Mouse (Mus musculus) stomach, postnatal 0 days (tissue): ENCODE measurements at regions not wholly inside any gene's neighbourhood (a gene's known extent, or its start where the extent isn't known, plus 50 kb on each side); places are given as distances from the start of the nearest gene placed in this dataset.
A peak's percentile ranks its signal among the peaks of the same experiment; 100 is the strongest.
"Not testable (repeated sequence)": the region's sequence is repeated elsewhere in the genome, so short reads cannot be mapped to it uniquely, and the experiment has no call there.

Source experiments
- ATAC-seq: fragments of 200-750 bp; cut with Nextera tagmentation; 2 replicates; pipeline ENCODE4 v1.8.0; 2017; ENCODE audit not compliant: low FRiP score, low TSS enrichment
- DNase-seq: peaks from one replicate; pipeline ENCODE4 v3.0.0-alpha.2; 2016; ENCODE audit warnings: low spot score
- H3K27ac ChIP-seq: fragments of 300-500 bp; sonication (generic); replicated peaks from 2 replicates; pipeline ENCODE4 v1.5.1; 2014; ENCODE audit warnings: mild to moderate bottlenecking, control low read depth
- H3K27me3 ChIP-seq: fragments of 300-500 bp; sonication (generic); 2 replicates; pipeline ENCODE4 v1.6.1; 2014; ENCODE audit warnings: low read length; ENCODE audit not compliant: control insufficient read depth, insufficient read depth
- H3K36me3 ChIP-seq: fragments of 300-500 bp; sonication (generic); 2 replicates; pipeline ENCODE4 v1.6.1; 2014; ENCODE audit warnings: low read length, mixed read lengths; ENCODE audit not compliant: control insufficient read depth, insufficient read depth
- H3K4me1 ChIP-seq: fragments of 300-500 bp; sonication (generic); replicated peaks from 2 replicates; pipeline ENCODE4 v1.6.1; 2014; ENCODE audit warnings: antibody characterized with exemption; ENCODE audit not compliant: control insufficient read depth, insufficient read depth
- H3K4me2 ChIP-seq: fragments of 300-500 bp; sonication (generic); replicated peaks from 2 replicates; pipeline ENCODE4 v1.6.1; 2014; ENCODE audit warnings: low read depth, mild to moderate bottlenecking, control low read depth, moderate library complexity
- H3K4me3 ChIP-seq: fragments of 300-500 bp; sonication (generic); 2 replicates; pipeline ENCODE4 v1.5.1; 2014; ENCODE audit warnings: low read depth, low read length, control low read depth
- H3K9ac ChIP-seq: fragments of 300-500 bp; sonication (generic); 2 replicates; pipeline ENCODE4 v1.6.1; 2014; ENCODE audit warnings: mild to moderate bottlenecking, low read length, control low read depth, mixed read lengths
- H3K9me3 ChIP-seq: fragments of 300-500 bp; sonication (generic); 2 replicates; pipeline ENCODE4 v1.6.1; 2016; ENCODE audit warnings: low read length; ENCODE audit not compliant: control insufficient read depth
- CTCF ChIP-seq: IDR thresholded peaks from 2 replicates; pipeline ENCODE4 v1.5.1; 2016; ENCODE audit warnings: antibody characterized with exemption, low read depth, mild to moderate bottlenecking, moderate library complexity
- WGBS: fragments of 180-500 bp; shearing (Covaris S2); extraction: QIAGEN DNeasy Blood & Tissue Kit; methylation state at CpG from one replicate; pipeline ENCODE4 v1.1.7; 2014; 5-methylcytosine and 5-hydroxymethylcytosine counted together

DNA sequence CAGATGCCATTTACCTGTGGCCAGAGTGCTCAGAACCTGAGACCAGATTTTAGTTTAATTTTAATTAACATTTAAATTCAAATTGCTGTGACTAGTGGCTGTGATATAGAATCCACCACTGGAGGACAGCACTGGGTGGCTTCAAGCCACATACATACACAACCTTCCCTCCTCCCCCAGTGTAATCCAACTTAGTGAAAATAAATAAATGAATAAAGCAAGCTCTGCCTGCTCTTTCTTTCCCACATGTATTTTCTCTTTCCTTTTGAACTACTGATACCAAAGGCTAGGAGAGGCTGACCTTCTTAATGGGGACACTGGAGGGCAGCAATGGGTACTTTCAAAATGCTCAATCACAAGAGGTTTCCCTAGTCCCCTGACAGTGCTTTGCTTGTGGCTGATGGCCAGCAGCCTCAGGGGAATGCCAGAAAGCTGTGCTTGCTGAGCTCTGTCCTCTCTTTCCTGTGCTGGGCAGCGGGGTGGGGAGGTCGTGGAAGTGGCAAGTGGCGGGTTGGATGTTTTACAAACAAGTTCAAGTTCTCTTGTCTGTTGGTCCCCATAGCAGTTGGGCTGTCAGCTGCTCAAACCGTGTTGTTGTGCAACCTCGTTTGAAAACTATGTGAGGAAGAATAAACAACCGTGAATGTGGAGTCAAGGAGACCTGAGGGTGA, 112.4 kb downstream of the Gm31371 start:
- not testable (repeated sequence) for H3K27me3 ChIP-seq, H3K9me3 ChIP-seq, H3K4me3 ChIP-seq, H3K4me1 ChIP-seq, ATAC-seq, H3K27ac ChIP-seq, DNase-seq, H3K4me2 ChIP-seq, H3K9ac ChIP-seq, H3K36me3 ChIP-seq
- 71% methylated on average over 6 of the region's 6 CpGs for WGBS
- peak; percentile 26 for TF ChIP-seq CTCF

DNA sequence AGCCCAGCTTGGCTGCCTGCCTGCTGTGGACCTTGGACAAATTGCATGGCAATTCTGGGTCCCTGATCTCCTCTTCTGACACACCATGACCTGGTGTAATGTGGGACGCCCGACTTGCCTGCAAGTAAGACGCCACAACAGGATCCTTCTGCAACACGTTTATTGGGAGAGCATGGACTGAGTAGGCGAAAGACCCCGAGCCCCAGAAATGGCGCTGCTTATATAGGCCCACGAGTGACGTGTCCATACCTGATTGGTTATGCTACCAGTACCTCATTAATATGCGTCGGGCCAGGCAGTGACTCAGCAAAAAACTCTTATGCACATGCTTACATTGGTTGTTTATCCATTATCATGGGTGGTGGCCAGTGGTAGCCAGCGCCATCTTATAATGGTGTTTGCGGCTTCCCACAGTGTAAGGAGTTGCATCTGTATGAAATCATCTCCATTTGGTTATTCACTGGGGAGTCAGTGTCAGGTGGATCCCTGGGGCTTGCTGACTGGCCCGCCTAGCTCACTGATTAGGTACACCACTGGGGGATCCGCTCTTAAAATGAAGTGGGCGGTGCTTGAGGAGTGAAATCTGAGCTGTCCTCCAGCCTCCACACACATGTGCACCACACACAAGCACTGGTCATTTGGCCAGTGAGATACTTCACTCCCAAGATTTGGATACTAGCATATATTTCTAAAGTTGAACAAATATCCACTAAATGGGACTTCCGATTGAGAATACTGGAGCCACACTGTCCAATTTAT, 113.1 kb downstream of the Gm31371 start:
- WGBS: 90% methylated on average over 15 of the region's 17 CpGs
- not testable (repeated sequence) for DNase-seq

DNA sequence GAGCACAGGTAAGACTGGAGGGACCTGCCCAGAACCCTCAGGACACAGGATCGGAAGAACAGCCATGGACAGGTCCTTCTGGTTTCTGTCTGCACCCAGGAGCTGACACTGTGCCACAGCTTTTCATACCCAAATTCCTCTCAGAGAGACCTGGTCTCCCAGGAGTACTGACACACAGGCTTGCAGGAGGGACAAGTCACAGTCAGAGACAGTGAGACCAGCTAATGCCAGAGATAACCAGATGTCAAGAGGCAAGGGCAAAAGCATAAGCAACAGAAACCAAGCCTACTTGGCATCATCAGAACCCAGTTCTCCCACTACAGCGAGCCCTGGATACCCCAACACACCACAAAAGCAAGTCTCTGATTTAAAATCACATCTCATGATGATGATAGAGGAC, 122.3 kb downstream of the Gm31371 start:
- H3K27me3 ChIP-seq, H3K9ac ChIP-seq, H3K36me3 ChIP-seq, ATAC-seq, H3K9me3 ChIP-seq, H3K4me1 ChIP-seq, DNase-seq, H3K27ac ChIP-seq, H3K4me2 ChIP-seq, H3K4me3 ChIP-seq: not testable (repeated sequence)
- no CpG with 5 or more reads among the region's 2 CpGs for WGBS

More for the DNA sequence above, 113.1 kb downstream of the Gm31371 start:
- not testable (repeated sequence) for H3K4me1 ChIP-seq, H3K4me3 ChIP-seq, H3K36me3 ChIP-seq, H3K27me3 ChIP-seq, ATAC-seq, H3K4me2 ChIP-seq, H3K9ac ChIP-seq, H3K27ac ChIP-seq, H3K9me3 ChIP-seq

DNA sequence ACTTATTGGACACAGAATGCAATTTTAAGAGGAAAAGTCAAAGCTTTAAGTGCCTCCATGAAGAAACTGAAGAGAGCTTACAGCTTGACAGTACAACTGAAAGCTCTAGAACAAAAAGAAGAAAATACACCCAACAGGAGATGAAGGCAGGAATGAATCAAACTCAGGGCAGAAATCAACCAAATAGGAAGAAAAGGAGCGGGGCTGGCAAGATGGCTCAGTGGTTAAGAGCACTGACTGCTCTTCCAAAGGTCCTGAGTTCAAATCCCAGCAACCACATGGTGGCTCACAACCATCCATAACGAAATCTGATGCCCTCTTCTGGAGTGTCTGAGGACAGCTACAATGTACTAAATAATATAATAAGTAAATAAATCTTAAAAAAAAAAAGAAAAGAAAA, 124.8 kb downstream of the Gm31371 start:
- not testable (repeated sequence) for H3K36me3 ChIP-seq, H3K27ac ChIP-seq, H3K4me3 ChIP-seq, H3K27me3 ChIP-seq, H3K9ac ChIP-seq, ATAC-seq, H3K4me1 ChIP-seq, H3K9me3 ChIP-seq, DNase-seq, H3K4me2 ChIP-seq
- 76% methylated on average over 1 of the region's 2 CpGs for WGBS

DNA sequence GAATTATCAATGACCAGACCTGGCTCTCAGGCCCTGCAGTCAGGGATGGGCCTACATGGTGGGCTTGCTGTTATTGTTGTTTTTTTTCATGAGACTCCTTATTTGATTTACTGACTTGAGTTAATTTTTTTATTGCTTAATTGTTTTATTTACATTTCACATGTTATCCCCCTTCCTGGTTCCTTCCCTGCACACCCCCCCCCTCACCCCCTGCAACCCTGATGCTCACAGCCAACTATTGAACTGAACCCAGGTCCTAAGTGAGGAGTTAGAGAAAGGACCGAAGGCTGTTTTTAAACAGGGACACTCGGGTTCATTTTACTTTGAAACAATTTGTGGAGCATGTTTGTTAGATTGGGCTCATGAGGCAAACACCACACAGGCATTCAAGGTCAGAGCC, 126.9 kb downstream of the Gm31371 start:
- H3K4me2 ChIP-seq: not testable (repeated sequence)

DNA sequence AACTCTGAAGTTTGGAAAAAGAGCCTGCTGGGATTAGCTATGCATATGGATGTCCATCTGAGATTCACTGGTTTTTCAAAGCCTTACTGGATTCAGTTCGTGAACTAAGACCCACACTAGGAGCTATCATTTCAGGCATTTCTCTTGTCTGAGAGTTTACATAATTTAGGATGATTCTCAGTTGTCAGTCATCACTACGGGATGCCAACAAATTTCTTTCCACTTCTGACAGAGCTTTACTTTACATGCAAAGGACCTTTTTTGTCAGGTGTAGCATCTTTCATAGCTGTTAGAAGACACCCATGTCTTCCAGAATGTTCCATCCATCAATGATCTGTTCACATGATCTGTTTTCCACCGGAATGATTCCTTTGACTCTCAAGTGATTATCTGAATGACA, 154.4 kb downstream of the Gm31371 start:
- not testable (repeated sequence) for H3K4me3 ChIP-seq, ATAC-seq, H3K36me3 ChIP-seq, H3K4me2 ChIP-seq, H3K9me3 ChIP-seq, H3K9ac ChIP-seq, H3K27ac ChIP-seq, H3K4me1 ChIP-seq, H3K27me3 ChIP-seq, DNase-seq
- 66% methylated on average over 2 of the region's 3 CpGs for WGBS

More for the DNA sequence above, 126.9 kb downstream of the Gm31371 start:
- H3K36me3 ChIP-seq, H3K4me3 ChIP-seq, H3K9ac ChIP-seq, H3K27ac ChIP-seq, H3K27me3 ChIP-seq, H3K9me3 ChIP-seq, DNase-seq, H3K4me1 ChIP-seq, ATAC-seq: not testable (repeated sequence)
- WGBS: 75% methylated on average over 2 of the region's 2 CpGs

DNA sequence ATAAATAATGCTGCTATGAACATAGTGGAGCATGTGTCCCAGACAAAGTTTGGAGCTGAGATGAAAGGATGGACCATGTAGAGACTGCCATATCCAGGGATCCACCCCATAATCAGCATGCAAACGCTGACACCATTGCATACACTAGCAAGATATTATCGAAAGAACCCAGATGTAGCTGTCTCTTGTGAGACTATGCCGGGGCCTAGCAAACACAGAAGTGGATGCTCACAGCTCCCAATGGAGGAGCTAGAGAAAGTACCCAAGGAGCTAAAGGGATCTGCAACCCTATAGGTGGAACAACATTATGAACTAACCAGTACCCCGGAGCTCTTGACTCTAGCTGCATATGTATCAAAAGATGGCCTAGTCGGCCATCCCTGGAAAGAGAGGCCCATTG, 194.9 kb downstream of the Gm31371 start:
- WGBS: 76% methylated on average over 4 of the region's 5 CpGs
- not testable (repeated sequence) for H3K4me3 ChIP-seq, H3K36me3 ChIP-seq, H3K4me1 ChIP-seq, ATAC-seq, H3K27me3 ChIP-seq, H3K9ac ChIP-seq, H3K4me2 ChIP-seq, H3K27ac ChIP-seq, DNase-seq, H3K9me3 ChIP-seq

DNA sequence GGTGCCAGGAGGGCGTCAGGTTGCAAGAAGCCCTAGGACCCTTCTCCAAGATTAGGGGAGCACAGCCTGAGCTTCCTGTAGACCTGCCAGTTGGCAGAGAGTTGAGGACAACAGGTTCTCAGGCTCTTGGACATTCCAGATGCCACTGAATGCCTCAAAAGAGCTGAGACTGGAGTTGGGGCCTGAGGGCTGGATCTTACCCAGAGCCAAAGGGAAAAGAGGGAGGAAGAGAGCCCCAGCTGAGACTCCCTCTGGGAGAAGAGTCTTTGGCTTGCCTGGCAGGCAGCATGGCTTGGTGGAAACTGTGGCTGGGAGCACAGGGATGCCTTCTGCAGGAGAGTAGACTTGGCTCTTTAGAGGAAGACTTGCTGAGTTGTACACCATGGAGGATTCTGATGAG, 197.0 kb downstream of the Gm31371 start:
- WGBS: no CpG with 5 or more reads among the region's 1 CpGs
- peak; percentile 12 for DNase-seq

DNA sequence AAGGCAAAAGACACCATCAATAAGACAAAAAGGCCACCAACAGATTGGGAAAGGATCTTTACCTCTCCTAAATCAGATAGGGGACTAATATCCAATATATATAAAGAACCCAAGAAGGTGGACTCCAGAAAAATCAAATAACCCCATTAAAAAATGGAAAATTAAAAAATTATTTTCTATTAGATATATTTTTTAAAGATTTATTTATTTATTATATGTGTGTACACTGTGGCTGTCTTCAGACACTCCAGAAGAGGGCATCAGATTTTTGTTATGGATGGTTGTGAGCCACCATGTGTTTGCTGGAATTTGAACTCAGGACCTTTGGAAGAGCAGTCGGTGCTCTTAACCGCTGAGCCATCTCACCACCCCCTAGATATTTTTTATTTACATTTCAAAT, 199.2 kb downstream of the Gm31371 start:
- not testable (repeated sequence) for H3K36me3 ChIP-seq, H3K4me1 ChIP-seq, DNase-seq, H3K9ac ChIP-seq, H3K9me3 ChIP-seq, H3K4me3 ChIP-seq, ATAC-seq, H3K27ac ChIP-seq, H3K4me2 ChIP-seq, H3K27me3 ChIP-seq
- whole genome bisulfite sequencing: no CpG with 5 or more reads among the region's 2 CpGs

More for the DNA sequence above, 197.0 kb downstream of the Gm31371 start:
- H3K9ac ChIP-seq, H3K4me3 ChIP-seq, H3K4me1 ChIP-seq, H3K27me3 ChIP-seq, H3K4me2 ChIP-seq, H3K27ac ChIP-seq, H3K9me3 ChIP-seq, ATAC-seq, H3K36me3 ChIP-seq: not testable (repeated sequence)
